Mouse (Mus musculus) c-Kit-positive CD71-positive TER-119-negative erythroid progenitor cells, embryonic 14.5 days (primary cell): ENCODE measurements around the gene Bclaf3.
"Not testable (repeated sequence)": the region's sequence is repeated elsewhere in the genome, so short reads cannot be mapped to it uniquely, and the experiment has no call there.

Experiments
- DNase-seq: peaks from one replicate; pipeline ENCODE4 v3.0.0-alpha.2; 2013; ENCODE audit warnings: low read depth

Gene Bclaf3

GRCm38 (mm10) chrX:159526388-159526787 lies at the start of gene Bclaf3:
TSS of gene Bclaf3 (plus strand) at chrX:159526688.
- DNase-seq = no peak

GRCm38 (mm10) chrX:159478243-159478940 lies 48.1 kb upstream of the Bclaf3 start:
- peak; percentile 25 for DNase-seq

DNA sequence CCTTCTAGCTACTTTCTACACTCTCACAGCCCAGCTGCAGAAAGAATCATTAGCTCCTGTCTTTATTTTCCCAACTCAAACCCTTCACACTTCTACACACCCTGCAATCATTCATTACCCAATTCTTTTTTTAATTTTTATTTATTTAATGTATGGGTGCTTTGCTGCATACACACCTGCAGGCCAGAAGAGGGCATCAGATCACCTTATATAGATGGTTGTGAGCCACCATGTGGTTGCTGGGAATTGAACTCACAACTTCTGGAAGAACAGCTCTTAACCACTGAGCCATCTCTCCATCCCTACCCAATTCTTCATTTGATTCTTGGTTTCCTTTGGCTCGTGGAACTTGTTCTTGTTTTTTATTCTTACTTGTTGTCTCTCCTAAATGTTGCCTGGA lies 42.2 kb upstream of the Bclaf3 start:
- DNase-seq = no peak

DNA sequence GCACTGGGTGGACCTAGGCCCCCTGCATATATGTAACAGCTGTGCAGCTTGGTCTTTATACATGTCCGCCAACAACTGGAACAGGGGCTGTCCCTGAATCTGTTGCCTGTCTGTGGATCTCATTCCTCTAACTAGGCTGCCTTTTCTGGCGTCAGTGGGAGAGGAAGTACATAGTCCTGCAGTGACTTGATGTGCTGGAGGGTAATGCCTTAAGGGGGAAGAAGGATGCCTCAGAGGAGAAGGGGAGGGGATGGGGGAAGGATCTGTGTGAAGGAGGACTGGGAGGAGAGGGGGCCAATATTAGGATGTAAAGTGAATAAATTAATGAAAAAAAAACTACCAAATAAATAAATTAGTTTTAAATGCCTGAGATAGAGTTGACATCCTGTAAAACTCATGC lies 23.3 kb upstream of the Bclaf3 start:
- no peak for DNase-seq

GRCm38 (mm10) chrX:159508331-159509036 lies 18.0 kb upstream of the Bclaf3 start:
- no peak for DNase-seq

- no peak for DNase-seq
These were observed 17.4 kb upstream of the Bclaf3 start for GRCm38 (mm10) chrX:159509042-159509441.

DNA sequence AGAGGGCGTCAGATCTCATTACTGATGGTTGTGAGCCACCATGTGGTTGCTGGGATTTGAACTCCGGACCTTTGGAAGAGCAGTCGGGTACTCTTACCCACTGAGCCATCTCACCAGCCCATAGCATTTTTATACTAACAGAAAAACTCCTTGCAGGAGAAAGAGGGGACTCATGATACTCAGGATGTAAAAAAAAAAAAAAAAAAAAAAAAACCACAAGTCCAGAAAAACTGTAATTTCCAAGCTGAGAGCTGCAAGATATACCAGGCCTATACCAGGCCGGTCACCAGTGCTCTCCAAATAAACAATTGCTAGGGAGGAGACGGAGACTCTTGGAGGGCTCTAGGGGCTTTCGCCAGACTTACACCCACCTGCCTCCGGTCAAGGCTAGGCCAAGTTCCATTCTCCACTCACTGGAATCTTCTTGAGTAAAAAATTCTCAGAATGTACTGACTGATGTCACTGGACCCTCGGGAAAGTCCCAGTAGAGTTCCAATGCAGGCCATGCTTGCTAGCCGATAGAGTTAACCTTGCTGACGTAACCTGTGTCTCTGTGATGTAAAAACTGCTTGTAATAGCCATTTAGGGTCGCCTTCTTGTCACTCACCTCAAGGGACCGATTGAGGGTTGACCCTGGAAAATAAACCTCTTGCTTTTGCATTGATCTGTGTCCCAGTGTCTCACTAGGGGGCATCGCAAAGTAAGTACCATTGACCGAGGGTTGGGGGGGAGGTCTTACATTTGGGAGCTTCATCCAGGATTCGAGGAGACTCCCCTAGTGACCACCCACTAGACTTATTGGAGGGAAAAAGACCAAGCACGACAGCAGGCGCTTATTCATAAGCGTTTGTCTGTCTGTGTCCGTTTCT lies 16.4 kb upstream of the Bclaf3 start:
- no peak for DNase-seq

DNA sequence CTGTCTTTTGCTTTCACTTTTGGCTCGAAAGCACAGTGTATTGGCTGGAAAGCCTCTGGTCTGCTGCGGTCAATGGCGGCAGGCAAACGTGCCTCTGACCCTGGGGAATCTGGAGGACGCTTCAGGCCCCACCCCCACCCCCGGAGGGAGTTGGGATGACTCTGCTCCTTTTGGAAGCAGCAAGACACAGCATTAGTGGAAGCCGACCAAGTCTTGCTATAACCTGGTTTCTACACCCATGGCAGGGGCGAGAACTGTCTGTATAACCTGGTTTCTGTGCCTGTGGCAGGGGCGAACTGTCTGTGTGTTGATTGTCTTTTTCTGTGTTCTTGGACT lies 15.8 kb upstream of the Bclaf3 start:
- no peak for DNase-seq

- no peak for DNase-seq
These were observed 10.9 kb upstream of the Bclaf3 start for GRCm38 (mm10) chrX:159515599-159515998.

DNA sequence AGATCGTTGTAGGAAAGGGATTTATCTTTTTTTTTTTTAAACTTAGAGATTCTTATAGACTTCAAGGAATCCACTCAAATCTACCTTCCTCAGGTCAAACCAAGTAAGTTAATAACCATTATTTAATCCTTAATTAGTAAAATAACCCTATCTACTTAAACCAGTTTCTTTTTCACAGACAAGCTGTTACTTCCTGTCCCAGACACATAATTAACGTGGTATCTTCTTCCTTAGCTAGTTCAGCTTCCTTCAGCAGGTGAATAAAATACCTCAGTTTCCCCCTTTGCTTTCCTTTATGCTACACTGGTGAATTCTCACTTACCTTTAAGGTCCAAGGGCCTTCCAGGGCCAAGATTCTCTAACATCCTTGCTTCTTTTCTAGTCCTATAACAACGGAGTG lies 4.7 kb upstream of the Bclaf3 start:
- DNase-seq = no peak

GRCm38 (mm10) chrX:159522651-159523050 lies 3.8 kb upstream of the Bclaf3 start:
- DNase-seq = no peak

- DNase-seq = peak; percentile 87
These were observed 5.9 kb downstream of the Bclaf3 start for GRCm38 (mm10) chrX:159532427-159532810.

- no peak for DNase-seq
These were observed 6.4 kb downstream of the Bclaf3 start for GRCm38 (mm10) chrX:159532811-159533462.

GRCm38 (mm10) chrX:159541936-159542335 lies 15.4 kb downstream of the Bclaf3 start:
- DNase-seq = no peak

- no peak for DNase-seq
These were observed 20.6 kb downstream of the Bclaf3 start for GRCm38 (mm10) chrX:159547093-159547492.

GRCm38 (mm10) chrX:159584738-159585137 lies 58.2 kb downstream of the Bclaf3 start:
- DNase-seq = not testable (repeated sequence)

DNA sequence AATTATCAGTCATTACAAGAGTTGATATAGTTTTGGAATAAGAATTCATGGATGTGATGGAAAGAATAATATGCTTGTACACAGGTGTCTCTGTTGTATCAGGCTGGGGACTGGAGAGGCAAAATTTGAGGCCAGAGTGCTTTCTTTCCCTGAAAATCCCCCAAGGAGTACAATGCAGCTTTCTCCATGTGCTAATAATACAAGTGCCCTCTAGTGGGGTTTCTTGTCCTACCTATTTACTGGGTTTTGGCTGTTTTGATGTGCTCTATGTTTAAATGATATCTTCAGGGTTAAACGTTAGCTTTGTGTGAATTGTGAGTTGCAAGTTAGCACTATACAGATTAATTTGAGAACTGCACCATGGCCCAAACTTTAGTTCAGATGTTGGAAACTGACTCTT lies 65.1 kb downstream of the Bclaf3 start:
- no peak for DNase-seq

GRCm38 (mm10) chrX:159597502-159597901 lies 71.0 kb downstream of the Bclaf3 start:
- DNase-seq = peak; percentile 54

DNA sequence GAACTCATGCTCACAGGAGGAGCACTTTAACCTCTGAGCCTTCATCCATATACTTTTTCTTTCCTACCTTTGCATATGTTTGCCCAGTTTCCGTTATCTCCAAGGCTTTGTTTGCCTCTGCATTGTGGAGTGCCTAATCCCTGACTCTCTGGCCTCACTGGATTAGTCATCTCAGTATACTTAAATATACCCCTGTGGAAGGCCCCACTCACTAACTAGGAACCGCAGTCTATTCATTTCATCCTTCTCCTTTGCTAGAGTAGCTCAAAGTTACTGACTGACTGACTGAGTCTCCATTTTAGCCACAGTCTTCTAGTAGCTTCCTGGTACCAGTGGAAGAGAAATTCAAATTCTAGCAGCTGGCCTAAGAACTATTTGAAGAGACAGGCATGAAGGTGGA lies 78.3 kb downstream of the Bclaf3 start:
- no peak for DNase-seq

DNA sequence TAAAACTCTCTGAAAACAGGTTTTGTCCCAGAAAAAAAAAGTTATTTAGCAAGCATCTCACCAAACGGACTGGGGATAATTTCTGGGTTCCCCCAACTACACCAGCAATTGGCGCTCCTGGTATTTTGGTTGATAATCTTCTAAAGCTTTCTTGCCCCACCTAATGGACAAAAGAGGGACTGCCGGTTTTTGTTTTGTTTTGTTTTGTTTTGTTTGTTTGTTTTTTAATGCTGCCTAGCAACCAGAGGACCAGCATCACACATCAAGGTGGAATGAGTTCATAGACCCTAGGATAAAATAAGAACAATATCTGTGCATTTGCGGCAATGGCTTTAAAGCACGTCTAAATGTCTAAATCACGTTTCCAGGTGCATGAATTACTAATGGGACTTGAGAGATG lies 80.4 kb downstream of the Bclaf3 start:
- peak; percentile 53 for DNase-seq

- no peak for DNase-seq
These were observed 99.9 kb downstream of the Bclaf3 start for GRCm38 (mm10) chrX:159626208-159626906.
